Mouse (Mus musculus): ENCODE data around the gene Kyat1. TPM values are rescaled to one million over a fixed set of nuclear protein-coding genes. Genes with fewer than 3 reads are reported as not detected.

Gene Kyat1
- polyA plus RNA-seq, 1 experiment from 2014 or later, result 9.6 TPM

DNA sequence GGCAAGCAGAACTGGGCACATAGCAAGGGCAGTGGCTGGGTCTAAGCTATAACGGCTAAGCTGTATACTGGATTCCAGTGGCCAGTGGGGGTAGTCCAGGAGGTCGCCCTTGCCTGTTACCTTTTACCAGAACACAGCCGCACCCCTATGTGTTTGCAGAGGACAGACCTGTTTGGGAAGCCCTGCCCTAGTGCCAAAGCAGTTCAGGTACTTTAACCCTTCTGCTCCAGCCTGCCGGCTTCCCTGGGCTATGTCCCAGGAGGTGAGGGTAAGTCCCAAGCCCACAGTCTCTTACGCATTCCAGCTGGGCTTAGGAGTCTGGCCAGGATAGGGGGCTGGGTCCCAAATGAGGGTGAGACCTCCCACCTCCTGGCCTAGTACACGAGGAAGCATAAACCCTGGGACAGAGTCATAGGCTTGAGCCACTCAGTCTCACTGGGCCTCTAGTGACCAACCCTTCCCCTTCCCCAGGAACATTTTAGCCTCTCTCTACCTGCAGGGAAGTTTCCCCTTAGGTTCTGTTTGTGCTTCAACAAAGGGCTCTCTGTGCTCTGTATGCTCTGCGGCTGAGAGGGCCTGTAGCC lies 39.0 kb upstream of the Kyat1 start:
- whole genome bisulfite sequencing, result 80% methylated on average over 7 of the region's 7 CpGs
- Histone ChIP-seq H3K4me2 (no peak overlapping the region), H3K4me1 (ENCODE audit: control insufficient read depth, insufficient read depth, low read length) (no peaks in the 10 kb centered on the region), H3K9ac (ENCODE audit: low read length) (no peak overlapping the region), H3K27me3 (ENCODE audit: control insufficient read depth, insufficient read depth, low read length) (no peaks in the 10 kb centered on the region), H3K36me3 (ENCODE audit: control insufficient read depth, insufficient read depth, low read length) (peaks cover 15% of the 10 kb centered on the region), H3K27ac (ENCODE audit: low read depth, low read length) (no peak overlapping the region), H3K4me3 (ENCODE audit: low read depth, low read length) (no peak overlapping the region), H3K9me3 (ENCODE audit: control insufficient read depth, low read length) (no peaks in the 10 kb centered on the region)
- DNase-seq (ENCODE audit: low spot score, missing footprints) (no peak), ATAC-seq (ENCODE audit: low FRiP score) (no peak)

DNA sequence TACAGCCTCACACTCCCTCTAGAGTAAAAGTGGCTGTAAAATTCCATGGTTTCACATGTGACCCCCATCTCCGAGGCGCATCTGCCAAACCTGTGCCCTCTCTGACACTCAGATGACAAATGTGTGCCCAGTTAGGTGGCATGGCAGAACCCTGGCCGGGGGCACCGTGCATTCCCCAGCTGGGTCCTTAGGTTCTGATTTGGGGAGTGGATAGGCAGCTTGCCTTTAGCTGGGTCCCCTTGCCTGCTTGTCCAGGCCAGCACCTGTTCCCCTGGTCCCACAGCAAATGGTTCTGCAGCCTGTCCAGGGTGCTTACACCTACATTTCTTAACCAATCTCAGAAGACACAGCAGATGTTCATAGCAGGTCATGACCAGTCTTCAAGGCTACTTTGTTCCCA lies 37.7 kb upstream of the Kyat1 start:
- H3K4me3 ChIP-seq (ENCODE audit: low read depth, low read length), result no peak overlapping the region
- H3K27ac ChIP-seq (ENCODE audit: low read depth, low read length), result no peak overlapping the region
- H3K4me1 ChIP-seq (ENCODE audit: control insufficient read depth, insufficient read depth, low read length), result peaks cover 9% of the 10 kb centered on the region
- no peaks in the 10 kb centered on the region for H3K27me3 ChIP-seq (ENCODE audit: control insufficient read depth, insufficient read depth, low read length)
- H3K9ac ChIP-seq (ENCODE audit: low read length), result no peak overlapping the region
- no peaks in the 10 kb centered on the region for H3K9me3 ChIP-seq (ENCODE audit: control insufficient read depth, low read length)
- 92% methylated on average over 4 of the region's 4 CpGs for WGBS
- H3K4me2 ChIP-seq, result no peak overlapping the region
- no peak for ATAC-seq (ENCODE audit: low FRiP score)
- peaks cover 15% of the 10 kb centered on the region for H3K36me3 ChIP-seq (ENCODE audit: control insufficient read depth, insufficient read depth, low read length)
- no peak for DNase-seq (ENCODE audit: low spot score, missing footprints)

DNA sequence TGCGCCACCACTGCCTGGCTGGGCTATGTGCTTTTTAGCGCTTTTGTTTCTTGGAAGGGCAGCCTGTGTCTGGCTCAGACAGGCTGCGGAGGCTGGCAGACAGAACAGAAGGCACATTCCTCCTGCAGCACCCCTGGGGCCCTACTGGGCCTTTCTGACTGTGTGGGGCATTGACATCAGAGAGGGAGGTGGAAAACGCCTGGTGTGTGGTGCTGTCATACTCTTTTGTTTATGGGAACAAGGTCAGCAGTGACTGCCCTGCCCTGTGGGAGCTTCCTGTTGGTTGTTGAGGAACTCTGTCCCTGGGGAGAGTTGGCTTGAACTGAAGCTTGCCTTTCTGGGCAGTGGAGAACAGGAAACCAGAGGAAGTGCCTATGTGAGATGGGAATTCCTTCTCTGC lies 36.9 kb upstream of the Kyat1 start:
- no peak overlapping the region for H3K4me3 ChIP-seq (ENCODE audit: low read depth, low read length)
- peaks cover 10% of the 10 kb centered on the region for H3K4me1 ChIP-seq (ENCODE audit: control insufficient read depth, insufficient read depth, low read length)
- peak; percentile 80 for DNase-seq (ENCODE audit: low spot score, missing footprints)
- H3K27me3 ChIP-seq (ENCODE audit: control insufficient read depth, insufficient read depth, low read length), result no peaks in the 10 kb centered on the region
- ATAC-seq (ENCODE audit: low FRiP score), result no peak
- WGBS, result 64% methylated on average over 4 of the region's 4 CpGs
- no peak overlapping the region for H3K4me2 ChIP-seq
- no peak overlapping the region for H3K27ac ChIP-seq (ENCODE audit: low read depth, low read length)
- peaks cover 15% of the 10 kb centered on the region for H3K36me3 ChIP-seq (ENCODE audit: control insufficient read depth, insufficient read depth, low read length)
- no peak overlapping the region for H3K9ac ChIP-seq (ENCODE audit: low read length)
- H3K9me3 ChIP-seq (ENCODE audit: control insufficient read depth, low read length), result no peaks in the 10 kb centered on the region

DNA sequence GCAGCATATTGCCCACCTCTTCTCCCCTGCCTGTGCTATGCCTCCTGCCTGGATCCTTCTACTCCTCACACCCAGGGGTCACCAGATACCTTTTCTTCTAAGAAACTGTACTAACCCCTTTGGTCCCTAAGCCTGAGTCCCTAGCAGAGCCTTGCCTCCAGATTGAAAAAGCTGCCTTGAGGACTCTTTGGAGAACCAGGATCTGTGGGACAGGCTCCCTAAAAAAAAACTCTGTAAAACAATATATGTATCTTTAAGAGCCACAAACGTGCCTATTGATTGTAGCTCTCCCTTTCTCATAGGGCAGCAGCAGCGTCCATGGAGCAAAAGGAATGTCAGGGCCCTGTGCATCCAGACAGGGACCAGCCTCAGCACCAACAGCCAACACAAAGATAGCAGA lies 34.6 kb upstream of the Kyat1 start, which contains the start of gene Gm28035:
Gene Gm28035 (plus strand): TSS at position 301 of the 400 bp plus-strand sequence.
- ATAC-seq (ENCODE audit: low FRiP score), result no peak
- Histone ChIP-seq H3K27me3 (ENCODE audit: control insufficient read depth, insufficient read depth, low read length) (no peaks in the 10 kb centered on the region), H3K36me3 (ENCODE audit: control insufficient read depth, insufficient read depth, low read length) (peaks cover 15% of the 10 kb centered on the region; the same call in 1 of the 2 replicates), H3K27ac (ENCODE audit: low read depth, low read length) (no peak within 1 kb of the TSS), H3K4me2 (no peak within 1 kb of the TSS), H3K4me1 (ENCODE audit: control insufficient read depth, insufficient read depth, low read length) (peaks cover 15% of the 10 kb centered on the region), H3K9ac (ENCODE audit: low read length) (0 out of 2 replicates have a peak within 1 kb of the TSS, but pooled peaks have one; percentile 7), H3K9me3 (ENCODE audit: control insufficient read depth, low read length) (no peaks in the 10 kb centered on the region), H3K4me3 (ENCODE audit: low read depth, low read length) (no peak within 1 kb of the TSS)
- no peak for DNase-seq (ENCODE audit: low spot score, missing footprints)
- WGBS, result 88% methylated on average over 2 of the region's 2 CpGs

DNA sequence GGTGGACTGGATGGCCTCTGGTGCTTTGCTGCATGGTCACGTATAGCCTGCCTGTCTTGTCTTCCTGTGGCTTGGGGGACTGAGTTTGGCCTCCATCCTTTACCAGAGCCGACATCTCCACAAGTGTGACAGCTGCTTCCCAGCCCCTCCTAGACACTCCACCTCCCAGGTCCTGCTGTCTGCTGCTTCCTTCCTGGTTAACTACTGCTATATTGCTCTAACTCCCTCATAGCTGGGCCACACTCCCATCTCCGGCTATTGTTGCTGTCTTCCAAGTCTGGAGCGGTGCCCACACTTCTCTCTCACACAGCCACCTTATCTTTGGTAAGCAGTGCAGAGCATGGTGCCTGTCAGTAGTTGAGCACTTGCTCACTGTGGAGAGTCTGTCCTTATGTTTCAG lies 34.1 kb upstream of the Kyat1 start:
- no peaks in the 10 kb centered on the region for H3K9me3 ChIP-seq (ENCODE audit: control insufficient read depth, low read length)
- H3K4me1 ChIP-seq (ENCODE audit: control insufficient read depth, insufficient read depth, low read length), result peaks cover 15% of the 10 kb centered on the region
- no peaks in the 10 kb centered on the region for H3K27me3 ChIP-seq (ENCODE audit: control insufficient read depth, insufficient read depth, low read length)
- no peak overlapping the region for H3K4me3 ChIP-seq (ENCODE audit: low read depth, low read length)
- peaks cover 15% of the 10 kb centered on the region; the same call in 1 of the 2 replicates for H3K36me3 ChIP-seq (ENCODE audit: control insufficient read depth, insufficient read depth, low read length)
- WGBS, result 92% methylated on average over 4 of the region's 4 CpGs
- H3K4me2 ChIP-seq, result no peak overlapping the region
- no peak for DNase-seq (ENCODE audit: low spot score, missing footprints)
- H3K9ac ChIP-seq (ENCODE audit: low read length), result no peak overlapping the region
- ATAC-seq (ENCODE audit: low FRiP score), result no peak
- H3K27ac ChIP-seq (ENCODE audit: low read depth, low read length), result no peak overlapping the region

DNA sequence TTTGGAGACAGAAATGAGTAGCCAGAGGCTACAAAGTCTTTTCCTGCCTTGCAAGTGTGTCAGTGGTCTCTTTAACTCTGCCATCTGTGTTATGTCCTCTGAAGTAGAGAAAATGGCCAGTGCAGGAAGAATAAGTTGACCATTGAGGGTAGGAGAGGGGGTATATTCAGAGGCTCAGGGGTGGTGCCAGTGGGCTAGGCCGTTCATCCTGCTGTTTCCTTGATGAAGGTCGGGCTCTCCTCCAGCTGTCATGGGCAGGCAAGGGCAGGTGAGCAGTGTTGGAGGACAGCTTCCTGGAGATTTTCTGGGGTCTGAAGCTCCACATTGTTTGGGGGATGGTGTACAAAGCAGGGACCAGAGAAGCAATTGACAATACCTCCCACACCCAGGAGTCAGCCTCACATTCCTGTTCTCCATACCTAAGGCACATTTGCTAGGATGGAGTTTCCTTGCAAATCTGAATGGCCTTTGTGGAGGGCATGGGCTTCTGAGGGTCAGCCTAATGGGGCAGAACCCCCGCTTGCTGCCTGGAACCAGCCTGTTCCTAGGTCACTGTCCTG lies 33.3 kb upstream of the Kyat1 start:
- WGBS, result 85% methylated on average over 3 of the region's 3 CpGs
- DNase-seq (ENCODE audit: low spot score, missing footprints), result no peak
- peaks cover 15% of the 10 kb centered on the region for H3K4me1 ChIP-seq (ENCODE audit: control insufficient read depth, insufficient read depth, low read length)

DNA sequence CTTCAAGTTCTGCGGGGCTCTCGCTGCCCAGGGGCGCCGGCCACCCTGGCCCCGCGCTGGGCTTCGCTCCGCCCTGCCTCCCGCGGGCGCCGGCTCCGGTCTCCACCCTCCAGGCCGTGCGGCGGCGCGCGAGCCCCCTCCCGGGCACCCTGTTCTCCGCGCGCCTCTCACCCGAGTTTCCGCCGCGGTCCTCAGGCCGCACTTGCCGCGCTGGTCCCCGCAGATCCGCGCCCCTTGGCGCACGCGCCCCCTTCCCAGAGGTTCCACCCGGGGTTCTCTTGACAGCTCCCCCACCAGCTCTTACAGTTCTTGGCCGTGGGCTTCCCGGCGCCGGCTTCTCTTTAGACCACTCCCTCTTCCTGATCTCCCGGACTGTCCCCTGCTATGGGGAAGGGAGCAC lies 32.2 kb upstream of the Kyat1 start:
- Histone ChIP-seq H3K27ac (ENCODE audit: low read depth, low read length) (peak overlapping the region; percentile 68), H3K4me2 (peak overlapping the region; percentile 72), H3K9me3 (ENCODE audit: control insufficient read depth, low read length) (no peaks in the 10 kb centered on the region), H3K36me3 (ENCODE audit: control insufficient read depth, insufficient read depth, low read length) (peaks cover 9% of the 10 kb centered on the region; the same call in 1 of the 2 replicates), H3K4me1 (ENCODE audit: control insufficient read depth, insufficient read depth, low read length) (peaks cover 15% of the 10 kb centered on the region), H3K27me3 (ENCODE audit: control insufficient read depth, insufficient read depth, low read length) (no peaks in the 10 kb centered on the region), H3K4me3 (ENCODE audit: low read depth, low read length) (peak overlapping the region; percentile 58), H3K9ac (ENCODE audit: low read length) (peak overlapping the region; percentile 77)
- peak; percentile 92 for ATAC-seq (ENCODE audit: low FRiP score)
- no peak for DNase-seq (ENCODE audit: low spot score, missing footprints)
- WGBS, result 2% methylated on average over 19 of the region's 42 CpGs

More for the DNA sequence above, 33.3 kb upstream of the Kyat1 start:
- H3K9me3 ChIP-seq (ENCODE audit: control insufficient read depth, low read length), result no peaks in the 10 kb centered on the region
- no peak overlapping the region for H3K27ac ChIP-seq (ENCODE audit: low read depth, low read length)
- H3K36me3 ChIP-seq (ENCODE audit: control insufficient read depth, insufficient read depth, low read length), result peaks cover 12% of the 10 kb centered on the region; the same call in 1 of the 2 replicates
- ATAC-seq (ENCODE audit: low FRiP score), result no peak
- H3K9ac ChIP-seq (ENCODE audit: low read length), result peak overlapping the region; percentile 77
- no peaks in the 10 kb centered on the region for H3K27me3 ChIP-seq (ENCODE audit: control insufficient read depth, insufficient read depth, low read length)
- H3K4me3 ChIP-seq (ENCODE audit: low read depth, low read length), result peak overlapping the region; percentile 58
- H3K4me2 ChIP-seq, result peak overlapping the region; percentile 72

DNA sequence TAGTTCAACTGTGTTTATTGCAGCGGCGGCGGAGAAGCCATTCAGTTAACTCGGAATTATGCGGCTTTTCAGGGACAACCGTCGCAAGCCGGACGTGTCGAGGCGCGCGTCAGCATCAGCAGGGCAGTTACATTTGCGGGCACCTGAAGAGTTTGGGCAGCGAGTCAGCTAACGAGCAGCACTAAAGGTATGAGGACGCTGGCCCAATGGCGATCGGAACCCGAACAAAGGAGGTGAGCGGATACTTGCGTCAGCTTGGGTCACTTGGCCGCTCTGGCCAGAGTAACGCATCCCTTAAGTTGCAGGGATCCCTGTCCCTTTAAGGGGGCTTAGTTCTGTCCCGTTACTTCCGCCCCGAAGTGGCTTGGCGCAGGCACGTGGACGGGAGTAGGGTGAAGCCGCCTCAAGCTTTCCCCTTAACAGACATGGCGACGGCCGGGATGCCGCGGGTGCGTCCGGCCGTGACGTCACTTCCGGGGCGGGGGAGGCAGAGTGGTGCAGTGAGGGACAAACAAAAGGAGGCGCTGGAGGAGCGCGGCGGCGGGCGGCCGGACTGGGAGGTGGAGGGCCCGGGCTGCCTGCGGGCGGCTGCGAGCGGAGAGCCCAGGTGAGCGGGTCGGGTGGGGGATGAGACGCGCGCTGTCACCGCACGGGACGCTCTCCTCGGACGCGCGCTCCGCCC lies 31.7 kb upstream of the Kyat1 start, which contains the start of gene Lrrc8a:
Gene Lrrc8a (plus strand): TSS at position 517 of the 682 bp plus-strand sequence.
- under 1% methylated on average over 56 of the region's 67 CpGs for WGBS
- H3K4me2 ChIP-seq, result peak within 1 kb of the TSS; percentile 72
- H3K36me3 ChIP-seq (ENCODE audit: control insufficient read depth, insufficient read depth, low read length), result peaks cover 9% of the 10 kb centered on the region; the same call in 1 of the 2 replicates
- H3K27me3 ChIP-seq (ENCODE audit: control insufficient read depth, insufficient read depth, low read length), result no peaks in the 10 kb centered on the region
- peak within 1 kb of the TSS; percentile 58 for H3K4me3 ChIP-seq (ENCODE audit: low read depth, low read length)
- peaks cover 15% of the 10 kb centered on the region for H3K4me1 ChIP-seq (ENCODE audit: control insufficient read depth, insufficient read depth, low read length)
- H3K27ac ChIP-seq (ENCODE audit: low read depth, low read length), result peak within 1 kb of the TSS; percentile 68
- peak; percentile 97 for ATAC-seq (ENCODE audit: low FRiP score)
- DNase-seq (ENCODE audit: low spot score, missing footprints), result peak; percentile 100
- no peaks in the 10 kb centered on the region for H3K9me3 ChIP-seq (ENCODE audit: control insufficient read depth, low read length)
- H3K9ac ChIP-seq (ENCODE audit: low read length), result peak within 1 kb of the TSS; percentile 81

Measured in midbrain, embryonic 11.5 days (tissue).